Mouse (Mus musculus): ENCODE results near the gene Rps27l. TPM values are rescaled to one million over a fixed set of nuclear protein-coding genes. Genes with fewer than 3 reads are reported as not detected.

Rps27l gene
- polyA plus RNA-seq (2012; rRNA removed): 4.6 and 4.9 TPM in 2 replicates

DNA sequence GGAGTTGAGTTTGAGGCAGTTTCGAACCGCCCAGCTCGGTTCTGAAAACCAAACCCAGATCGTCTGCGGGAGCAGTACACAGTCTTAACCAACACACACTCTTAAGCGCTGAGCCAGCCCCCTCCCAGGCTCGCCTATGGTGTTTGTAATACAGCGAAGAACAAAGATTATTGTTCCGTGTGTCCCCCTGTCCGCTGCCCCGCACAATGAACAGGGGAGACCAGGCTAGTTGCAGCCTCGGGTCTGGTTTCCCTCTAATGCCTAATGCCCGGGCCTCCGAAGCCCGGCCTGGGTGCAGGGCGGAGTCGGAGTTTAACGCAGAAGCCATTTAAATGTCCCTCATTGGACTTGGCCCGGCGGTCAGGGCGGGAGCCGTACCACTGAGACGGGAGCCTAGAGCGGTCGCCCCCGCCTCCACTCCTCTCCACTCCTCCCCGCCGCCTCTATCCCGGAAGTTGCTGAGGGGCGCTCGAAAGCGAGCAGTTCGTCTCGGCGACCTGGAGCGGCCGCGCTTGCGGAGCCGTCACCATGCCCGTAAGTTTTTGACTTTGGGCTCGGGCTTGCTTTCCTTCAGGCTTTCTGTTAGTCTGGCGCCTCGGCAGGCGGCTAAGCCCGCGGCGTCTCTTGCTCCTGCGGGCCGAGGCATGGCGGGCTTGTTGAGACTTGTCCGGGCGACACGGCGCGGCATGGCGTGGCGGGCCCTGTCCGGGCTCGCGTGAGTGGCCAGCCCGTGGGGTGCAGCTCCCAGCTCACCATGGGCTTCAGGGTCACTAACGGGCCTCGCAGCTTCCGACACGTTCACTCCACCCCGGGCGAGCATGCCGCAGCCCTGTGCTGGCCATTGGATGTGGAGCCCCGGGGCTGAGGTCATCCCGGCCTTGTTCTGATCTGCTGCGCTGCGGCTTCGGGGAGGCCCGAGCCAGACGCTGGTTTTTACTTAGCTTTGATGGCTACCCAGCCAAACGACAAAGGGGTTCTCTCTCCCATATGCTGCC is at the start of gene Rps27l:
Gene Rps27l (plus strand): TSS at position 440 of the 995 bp plus-strand sequence.

DNA sequence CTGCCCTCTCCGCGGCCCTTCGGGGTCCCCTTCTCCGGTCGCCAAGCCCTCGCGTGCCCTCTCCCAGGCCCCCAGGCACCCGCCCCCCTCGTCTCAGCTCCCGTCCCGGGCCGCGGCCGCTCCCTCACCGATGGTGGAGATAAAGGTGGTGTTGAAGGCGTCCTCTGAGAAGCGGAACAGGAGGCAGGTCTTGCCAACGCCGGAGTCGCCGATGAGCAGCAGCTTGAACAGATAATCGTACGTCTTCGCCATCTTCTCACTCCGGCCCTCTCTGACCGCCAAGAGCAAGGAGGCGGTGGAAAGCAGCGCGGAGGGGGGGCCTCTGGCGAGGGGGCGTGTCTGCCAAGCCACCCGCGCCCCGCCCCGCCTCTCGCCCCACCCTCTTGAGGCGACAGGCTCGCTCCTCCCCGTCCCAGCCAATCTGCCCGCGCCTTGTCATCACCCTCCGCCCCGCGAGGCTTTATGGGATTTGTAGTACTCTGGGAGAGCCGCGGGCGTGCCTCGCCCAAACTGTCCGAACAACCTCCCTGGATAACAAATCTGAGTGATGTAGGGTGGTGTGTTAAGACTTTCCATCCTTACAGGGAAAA is 26.4 kb upstream of the Rps27l start, which contains the start of gene Rab8b:
Gene Rab8b (minus strand): TSS at position 306 of the 590 bp plus-strand sequence.

DNA sequence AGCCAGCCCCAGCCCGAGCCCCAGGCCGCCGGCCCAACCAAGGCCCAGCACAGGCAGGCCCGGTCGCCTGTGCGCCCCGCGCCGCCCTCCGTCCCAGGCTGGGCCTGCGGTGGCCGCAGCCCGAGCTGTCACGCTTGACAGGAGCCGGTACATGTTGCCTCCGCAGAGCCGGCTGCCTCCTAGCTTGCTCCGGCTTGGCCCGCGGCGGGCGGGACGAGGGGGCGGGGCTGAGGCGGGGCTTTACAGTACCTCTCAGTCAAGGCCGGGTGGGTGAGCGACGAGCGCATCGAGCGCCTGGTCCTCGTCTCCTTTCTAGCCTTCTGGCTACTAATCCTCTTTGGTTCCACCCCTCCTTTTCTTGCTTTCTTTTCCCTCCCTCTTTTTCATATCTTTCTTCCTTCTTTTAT is 29.4 kb downstream of the Rps27l start, which contains the start of gene Lactb:
Gene Lactb (minus strand): TSS at position 246 of the 407 bp plus-strand sequence.

Other genes with a start within 250 kb of the Rps27l start
- 11.9 and 43.5 TPM in 2 replicates for gene Car12, start 232.4 kb upstream of the Rps27l start, polyA plus RNA-seq (2012; rRNA removed)
- 1.6 and 1.8 TPM in 2 replicates for gene Aph1b, start 150.6 kb upstream of the Rps27l start, polyA plus RNA-seq (2012; rRNA removed)
- gene Gm10647, start 149.0 kb upstream of the Rps27l start, polyA plus RNA-seq (2012; rRNA removed): not detected in 2 replicates
- gene Aph1c, start 111.4 kb upstream of the Rps27l start, polyA plus RNA-seq (2012; rRNA removed): 0.42 and 0.66 TPM in 2 replicates
- gene Rab8b, start 26.4 kb upstream of the Rps27l start, polyA plus RNA-seq (2012; rRNA removed): 1.2 and 2.0 TPM in 2 replicates
- gene Lactb, start 29.4 kb downstream of the Rps27l start, polyA plus RNA-seq (2012; rRNA removed): 7.5 and 19.6 TPM in 2 replicates
- 138 and 143 TPM in 2 replicates for gene Tpm1, start 103.3 kb downstream of the Rps27l start, polyA plus RNA-seq (2012; rRNA removed)